Mouse (Mus musculus) heart, embryonic 13.5 days (tissue): ENCODE data around the gene Adamtsl4. TPM values are rescaled to one million over a fixed set of nuclear protein-coding genes. Genes with fewer than 3 reads are reported as not detected.
A peak's percentile ranks its signal among the peaks of the same experiment; 100 is the strongest.
"Not testable (repeated sequence)": the region's sequence is repeated elsewhere in the genome, so short reads cannot be mapped to it uniquely, and the experiment has no call there.

ENCODE experiments used
- ATAC-seq: fragments of 200-750 bp; cut with Nextera tagmentation; 2 replicates; pipeline ENCODE4 v1.8.0; 2017; ENCODE audit warnings: moderate TSS enrichment; ENCODE audit not compliant: insufficient number of reproducible peaks, low FRiP score, low TSS enrichment; ENCODE audit errors: extremely low read depth
- H3K27ac ChIP-seq: fragments of 300-500 bp; sonication (generic); replicated peaks from 2 replicates; pipeline ENCODE4 v1.5.1; 2015; ENCODE audit warnings: moderate library complexity, mild to moderate bottlenecking, inconsistent platforms
- H3K27me3 ChIP-seq: fragments of 300-500 bp; sonication (generic); replicated peaks from 2 replicates; pipeline ENCODE4 v1.6.1; 2015; ENCODE audit warnings: mild to moderate bottlenecking, inconsistent platforms
- H3K36me3 ChIP-seq: fragments of 300-500 bp; sonication (generic); 2 replicates; pipeline ENCODE4 v1.6.1; 2015; ENCODE audit warnings: mild to moderate bottlenecking, inconsistent platforms
- H3K4me1 ChIP-seq: fragments of 300-500 bp; sonication (generic); 2 replicates; pipeline ENCODE4 v1.6.1; 2015; ENCODE audit warnings: inconsistent platforms
- H3K4me2 ChIP-seq: fragments of 300-500 bp; sonication (generic); 2 replicates; pipeline ENCODE4 v1.6.1; 2015; ENCODE audit warnings: inconsistent platforms, mild to moderate bottlenecking, moderate library complexity
- H3K4me3 ChIP-seq: fragments of 300-500 bp; sonication (generic); 2 replicates; pipeline ENCODE4 v1.5.1; 2015; ENCODE audit warnings: moderate library complexity, mild to moderate bottlenecking, inconsistent platforms
- H3K9ac ChIP-seq: fragments of 300-500 bp; sonication (generic); 2 replicates; pipeline ENCODE4 v1.6.1; 2015; ENCODE audit warnings: inconsistent platforms, mild to moderate bottlenecking, moderate library complexity
- H3K9me3 ChIP-seq: fragments of 300-500 bp; sonication (generic); 2 replicates; pipeline ENCODE4 v1.6.1; 2016; ENCODE audit warnings: inconsistent platforms
- WGBS: fragments of 180-500 bp; shearing (Covaris S2); methylation state at CpG from one replicate; pipeline ENCODE4 v1.1.7; 2015; ENCODE audit warnings: mixed read lengths; 5-methylcytosine and 5-hydroxymethylcytosine counted together
- polyA plus RNA-seq: library from polyadenylated mRNA; unstranded; fragments of >200 nt; fragmentation: Nextera tagmentation; extraction: Ambion mirVana; gene quantifications from 2 replicates; pipeline ENCODE4 v1.2.1, GENCODE M21; 2015

Adamtsl4 gene
- polyA plus RNA-seq, 1 experiment from 2014 or later: 4.8 TPM

GRCm38 (mm10) chr3:95675301-95676092, 12.2 kb downstream of the Adamtsl4 start:
- peak overlapping the region; percentile 96 for H3K27ac ChIP-seq
- peak; percentile 15; the same call in 1 of the 2 replicates for ATAC-seq
- peaks cover 44% of the 10 kb centered on the region for H3K36me3 ChIP-seq
- WGBS: 14% methylated on average over 7 of the region's 8 CpGs
- H3K9me3 ChIP-seq: no peaks in the 10 kb centered on the region
- H3K4me1 ChIP-seq: peaks cover 75% of the 10 kb centered on the region
- peak overlapping the region; percentile 81 for H3K9ac ChIP-seq
- H3K27me3 ChIP-seq: no peaks in the 10 kb centered on the region
- peak overlapping the region; percentile 67 for H3K4me2 ChIP-seq
- 0 out of 2 replicates have a peak overlapping the region, but pooled peaks have one; percentile 16 for H3K4me3 ChIP-seq

GRCm38 (mm10) chr3:95674812-95675211, 12.9 kb downstream of the Adamtsl4 start:
- Histone ChIP-seq H3K27ac (peak overlapping the region; percentile 96), H3K27me3 (no peaks in the 10 kb centered on the region), H3K4me3 (0 out of 2 replicates have a peak overlapping the region, but pooled peaks have one; percentile 16), H3K9me3 (no peaks in the 10 kb centered on the region), H3K4me1 (peaks cover 69% of the 10 kb centered on the region), H3K36me3 (peaks cover 45% of the 10 kb centered on the region), H3K4me2 (peak overlapping the region; percentile 67), H3K9ac (peak overlapping the region; percentile 81)
- WGBS: 5% methylated on average over 6 of the region's 6 CpGs
- no peak for ATAC-seq

GRCm38 (mm10) chr3:95674236-95674635, 13.5 kb downstream of the Adamtsl4 start:
- Histone ChIP-seq H3K27ac (peak overlapping the region; percentile 96), H3K4me3 (peak overlapping the region; percentile 31), H3K27me3 (no peaks in the 10 kb centered on the region), H3K4me2 (peak overlapping the region; percentile 67), H3K4me1 (peaks cover 71% of the 10 kb centered on the region), H3K9me3 (no peaks in the 10 kb centered on the region), H3K9ac (peak overlapping the region; percentile 81), H3K36me3 (peaks cover 45% of the 10 kb centered on the region)
- ATAC-seq: peak; percentile 59
- 6% methylated on average over 2 of the region's 2 CpGs for WGBS

- Histone ChIP-seq H3K9me3 (no peaks in the 10 kb centered on the region), H3K9ac (peak overlapping the region; percentile 81), H3K27ac (peak overlapping the region; percentile 96), H3K4me3 (peak overlapping the region; percentile 31), H3K4me1 (peaks cover 74% of the 10 kb centered on the region), H3K36me3 (peaks cover 46% of the 10 kb centered on the region), H3K4me2 (peak overlapping the region; percentile 67), H3K27me3 (no peaks in the 10 kb centered on the region)
- 6% methylated on average over 11 of the region's 11 CpGs for WGBS
- peak; percentile 21; the same call in 1 of the 2 replicates for ATAC-seq
Measured at GRCm38 (mm10) chr3:95673707-95674211, 14.0 kb downstream of the Adamtsl4 start.

- no peaks in the 10 kb centered on the region for H3K27me3 ChIP-seq
- no peaks in the 10 kb centered on the region for H3K9me3 ChIP-seq
- H3K9ac ChIP-seq: peak overlapping the region; percentile 81
- 25% methylated on average over 10 of the region's 10 CpGs for WGBS
- H3K4me3 ChIP-seq: peak overlapping the region; percentile 31
- peaks cover 42% of the 10 kb centered on the region for H3K36me3 ChIP-seq
- H3K4me1 ChIP-seq: peaks cover 81% of the 10 kb centered on the region
- H3K4me2 ChIP-seq: peak overlapping the region; percentile 67
- H3K27ac ChIP-seq: peak overlapping the region; percentile 96
- ATAC-seq: no peak
Measured at GRCm38 (mm10) chr3:95672861-95673706, 14.6 kb downstream of the Adamtsl4 start.

- WGBS: 45% methylated on average over 3 of the region's 3 CpGs
- peak overlapping the region; percentile 81 for H3K9ac ChIP-seq
Measured at GRCm38 (mm10) chr3:95672461-95672860, 15.3 kb downstream of the Adamtsl4 start.

GRCm38 (mm10) chr3:95671201-95671600, 16.5 kb downstream of the Adamtsl4 start:
- ATAC-seq: no peak
- peaks cover 83% of the 10 kb centered on the region for H3K4me1 ChIP-seq

More at GRCm38 (mm10) chr3:95672461-95672860, 15.3 kb downstream of the Adamtsl4 start:
- no peaks in the 10 kb centered on the region for H3K27me3 ChIP-seq
- H3K27ac ChIP-seq: peak overlapping the region; percentile 96
- no peaks in the 10 kb centered on the region for H3K9me3 ChIP-seq
- peaks cover 83% of the 10 kb centered on the region for H3K4me1 ChIP-seq
- H3K4me2 ChIP-seq: peak overlapping the region; percentile 67
- no peak for ATAC-seq
- peaks cover 38% of the 10 kb centered on the region for H3K36me3 ChIP-seq
- H3K4me3 ChIP-seq: peak overlapping the region; percentile 31; the same call in 1 of the 2 replicates

GRCm38 (mm10) chr3:95670419-95670818, 17.3 kb downstream of the Adamtsl4 start:
- H3K4me2 ChIP-seq, ATAC-seq, H3K27me3 ChIP-seq, H3K27ac ChIP-seq, H3K9ac ChIP-seq, H3K4me3 ChIP-seq, H3K9me3 ChIP-seq: not testable (repeated sequence)
- Histone ChIP-seq H3K36me3 (peaks cover 35% of the 10 kb centered on the region), H3K4me1 (peaks cover 83% of the 10 kb centered on the region)
- WGBS: 84% methylated on average over 3 of the region's 3 CpGs

More at GRCm38 (mm10) chr3:95671201-95671600, 16.5 kb downstream of the Adamtsl4 start:
- 89% methylated on average over 5 of the region's 5 CpGs for WGBS
- Histone ChIP-seq H3K9ac (0 out of 2 replicates have a peak overlapping the region, but pooled peaks have one; percentile 10), H3K27me3 (no peaks in the 10 kb centered on the region), H3K9me3 (no peaks in the 10 kb centered on the region), H3K4me2 (no peak overlapping the region), H3K27ac (peak overlapping the region; percentile 96), H3K36me3 (peaks cover 33% of the 10 kb centered on the region), H3K4me3 (no peak overlapping the region)

GRCm38 (mm10) chr3:95669309-95669665, 18.4 kb downstream of the Adamtsl4 start:
- H3K27ac ChIP-seq: no peak overlapping the region; the same call in 1 of the 2 replicates
- H3K36me3 ChIP-seq: peaks cover 46% of the 10 kb centered on the region
- H3K4me2 ChIP-seq: no peak overlapping the region
- H3K4me3 ChIP-seq: no peak overlapping the region
- no peak for ATAC-seq
- WGBS: 87% methylated on average over 3 of the region's 3 CpGs
- H3K4me1 ChIP-seq: peaks cover 83% of the 10 kb centered on the region
- H3K9me3 ChIP-seq: no peaks in the 10 kb centered on the region
- H3K9ac ChIP-seq: no peak overlapping the region
- no peaks in the 10 kb centered on the region for H3K27me3 ChIP-seq

- Histone ChIP-seq H3K9ac (peak overlapping the region; percentile 77), H3K4me1 (peaks cover 83% of the 10 kb centered on the region), H3K36me3 (peaks cover 51% of the 10 kb centered on the region), H3K27me3 (no peaks in the 10 kb centered on the region), H3K4me2 (peak overlapping the region; percentile 56; the same call in 1 of the 2 replicates), H3K27ac (peak overlapping the region; percentile 97), H3K9me3 (no peaks in the 10 kb centered on the region), H3K4me3 (no peak overlapping the region)
- ATAC-seq: no peak
- WGBS: 80% methylated on average over 7 of the region's 7 CpGs
Measured at GRCm38 (mm10) chr3:95668589-95669308, 19.0 kb downstream of the Adamtsl4 start.
